In genomic region chr7:66655471-66655870, GRCm38 (mm10) we compare ENCODE assay signal across 23 mouse cellular contexts. TPM values are rescaled to one million over a fixed set of nuclear protein-coding genes. Genes with fewer than 3 reads are reported as not detected.
DNase-seq lines count a peak whose midpoint lies in the region; ATAC-seq and TF ChIP-seq lines count a peak whose summit lies in the region.
"Had no signal": no experiment of that assay in that cellular context is flagged by ENCODE, and none has a peak within 500 bp of the region (broad histone marks: within the 10 kb centered on the region; RNA-seq: fewer than 3 reads in every experiment).

No protein-coding gene starts in this region.

- H3K4me3 ChIP-seq in kidney, adult 2 months (ENCODE audit: insufficient read depth, low read depth, low read length), result no peak overlapping the region
- H3K4me3 ChIP-seq in kidney, embryonic 16.5 days (ENCODE audit: low read length), result no peak overlapping the region
- H3K4me3 ChIP-seq in liver, adult 2 months (ENCODE audit: insufficient read depth, low read depth, low read length), result no peak overlapping the region
- no peak overlapping the region for H3K4me3 ChIP-seq in liver, postnatal 0 days (ENCODE audit: low read depth, low read length)
- H3K4me3 ChIP-seq: forebrain, embryonic 10.5 days; forebrain, embryonic 13.5 days; hindbrain, embryonic 10.5 days; hindbrain, embryonic 13.5 days had no signal

- no peak for TF ChIP-seq EP300 in liver, postnatal 0 days (IDR thresholded peaks at IDR 0.05; ENCODE audit: low read depth)

- intact Hi-C loops in heart, postnatal 14 days (cut with DNase I), result no loop called here

- 58% methylated on average over 9 of the region's 9 CpGs for WGBS in kidney, adult 2 months
- WGBS in kidney, embryonic 16.5 days, result 84% methylated on average over 9 of the region's 9 CpGs
- 26% methylated on average over 9 of the region's 9 CpGs for WGBS in liver, adult 2 months
- 78% methylated on average over 9 of the region's 9 CpGs for WGBS in liver, postnatal 0 days (ENCODE audit: insufficient replicate concordance)

- no peaks in the 10 kb centered on the region for H3K9me3 ChIP-seq in kidney, embryonic 16.5 days (ENCODE audit: low read length)
- no peaks in the 10 kb centered on the region for H3K9me3 ChIP-seq in liver, postnatal 0 days (ENCODE audit: low read length)
- H3K9me3 ChIP-seq: forebrain, embryonic 10.5 days; forebrain, embryonic 13.5 days; hindbrain, embryonic 13.5 days had no signal

- TF ChIP-seq POLR2A in kidney, adult 2 months (IDR thresholded peaks at IDR 0.05; ENCODE audit: low read depth, low read length), result no peak
- TF ChIP-seq POLR2A in liver, adult 2 months (IDR thresholded peaks at IDR 0.05; ENCODE audit: extremely low read depth, insufficient read depth, low read length), result no peak

- H3K36me3 ChIP-seq in kidney, adult 2 months (ENCODE audit: control insufficient read depth, insufficient read depth, low read length), result no peaks in the 10 kb centered on the region
- H3K36me3 ChIP-seq in kidney, embryonic 16.5 days (ENCODE audit: insufficient read depth, low read length), result peaks cover 22% of the 10 kb centered on the region
- peaks cover 5% of the 10 kb centered on the region; the same call in 1 of the 2 replicates for H3K36me3 ChIP-seq in liver, adult 2 months (ENCODE audit: control insufficient read depth, insufficient read depth, low read length)
- peaks cover 27% of the 10 kb centered on the region for H3K36me3 ChIP-seq in liver, postnatal 0 days (replicated peaks; ENCODE audit: insufficient read depth, low read length)

- peak; percentile 64 for DNase-seq in heart, adult 11 months
- DNase-seq in heart, postnatal 14 days, result no peak
- peak; percentile 53 for DNase-seq in kidney, adult 2 months
- peak; percentile 74 for DNase-seq in liver, adult 2 months (ENCODE audit: extremely low read depth, low read depth, low spot score)
- DNase-seq in liver, postnatal 0 days, result no peak
- DNase-seq in kidney, postnatal 25 days, result peak; percentile 17 to 52
- DNase-seq in testis, postnatal 14 days (ENCODE audit: low spot score), result no peak
- DNase-seq: adrenal gland, adult 8-10 months; adrenal gland, postnatal 25 days; cerebellum, adult 18-20 months; cerebellum, adult 9-10 months; cerebellum, postnatal 14 days; gastrocnemius, postnatal 10 days; gastrocnemius, postnatal 36 days; heart, postnatal 36 days had no signal

- H3K27me3 ChIP-seq in kidney, adult 2 months (replicated peaks; ENCODE audit: control insufficient read depth, insufficient read depth, low read length), result no peaks in the 10 kb centered on the region
- no peaks in the 10 kb centered on the region for H3K27me3 ChIP-seq in kidney, embryonic 16.5 days (ENCODE audit: insufficient read depth, low read length)
- H3K27me3 ChIP-seq in liver, adult 2 months (ENCODE audit: control insufficient read depth, insufficient read depth, low read length), result no peaks in the 10 kb centered on the region
- H3K27me3 ChIP-seq in liver, postnatal 0 days (ENCODE audit: insufficient read depth, low read length), result no peaks in the 10 kb centered on the region
- H3K27me3 ChIP-seq: forebrain, embryonic 13.5 days; hindbrain, embryonic 13.5 days had no signal

- ATAC-seq in kidney, embryonic 16.5 days (ENCODE audit: low FRiP score, low TSS enrichment), result no peak
- no peak for ATAC-seq in liver, postnatal 0 days
- ATAC-seq: activated CD4-positive, CD25-positive, alpha-beta regulatory T cell, adult 4 months; forebrain, embryonic 13.5 days; forebrain, embryonic 16.5 days had no signal

- peaks cover 4% of the 10 kb centered on the region; the same call in 1 of the 2 replicates for H3K79me2 ChIP-seq in liver, adult 2 months (ENCODE audit: control insufficient read depth, insufficient read depth, low read length)

- no peak overlapping the region for H3K9ac ChIP-seq in kidney, embryonic 16.5 days (replicated peaks; ENCODE audit: low read length)
- no peak overlapping the region for H3K9ac ChIP-seq in liver, adult 2 months (ENCODE audit: low read depth, low read length)
- no peak overlapping the region for H3K9ac ChIP-seq in liver, postnatal 0 days (replicated peaks)
- H3K9ac ChIP-seq: forebrain, embryonic 13.5 days; hindbrain, embryonic 13.5 days had no signal

- peaks cover 5% of the 10 kb centered on the region; the same call in 1 of the 2 replicates for H3K4me1 ChIP-seq in kidney, adult 2 months (ENCODE audit: control insufficient read depth, insufficient read depth, low read length)
- H3K4me1 ChIP-seq in kidney, embryonic 16.5 days (ENCODE audit: insufficient read depth, low read length), result peaks cover 8% of the 10 kb centered on the region
- peaks cover 9% of the 10 kb centered on the region; the same call in 1 of the 2 replicates for H3K4me1 ChIP-seq in liver, adult 2 months (ENCODE audit: control insufficient read depth, insufficient read depth, low read length)
- no peaks in the 10 kb centered on the region for H3K4me1 ChIP-seq in liver, postnatal 0 days (ENCODE audit: insufficient read depth)
- H3K4me1 ChIP-seq: forebrain, embryonic 10.5 days; forebrain, embryonic 13.5 days; hindbrain, embryonic 10.5 days had no signal

- no peak for TF ChIP-seq CTCF in kidney, adult 2 months (conservative IDR thresholded peaks at IDR 0.05; ENCODE audit: insufficient read depth, insufficient read length, low read depth, low read length)
- no peak for TF ChIP-seq CTCF in liver, adult 2 months (IDR thresholded peaks at IDR 0.05; ENCODE audit: low read depth, low read length)
- TF ChIP-seq CTCF in liver, postnatal 0 days (IDR thresholded peaks at IDR 0.05; ENCODE audit: low read depth), result no peak

- H3K27ac ChIP-seq in kidney, adult 2 months (ENCODE audit: insufficient read depth, low read depth, low read length), result no peak overlapping the region
- H3K27ac ChIP-seq in kidney, embryonic 16.5 days (ENCODE audit: low read length), result no peak overlapping the region
- H3K27ac ChIP-seq in liver, adult 2 months (replicated peaks; ENCODE audit: insufficient read depth, low read depth, low read length), result peak overlapping the region; percentile 41
- H3K27ac ChIP-seq in liver, postnatal 0 days (ENCODE audit: low read depth), result no peak overlapping the region
- H3K27ac ChIP-seq: forebrain, embryonic 10.5 days; forebrain, embryonic 13.5 days; hindbrain, embryonic 10.5 days; hindbrain, embryonic 13.5 days had no signal

- no peak overlapping the region for H3K4me2 ChIP-seq in kidney, embryonic 16.5 days (replicated peaks; ENCODE audit: low read depth, low read length)
- no peak overlapping the region for H3K4me2 ChIP-seq in liver, postnatal 0 days (ENCODE audit: low read depth, low read length)
- H3K4me2 ChIP-seq: forebrain, embryonic 13.5 days; heart, embryonic 11.5 days; hindbrain, embryonic 13.5 days had no signal

RNA-seq across cellular contexts. Expression of gene Asb7, which starts 33.9 kb away (rescaled TPM):
- total RNA-seq in heart, postnatal 14 days (2021), result 10 to 100 TPM in 1 of 2 experiments, 1 to 10 TPM in 1; 9.7 to 11.0 TPM
- 4.2 and 4.9 TPM in 2 replicates for polyA plus RNA-seq in kidney, adult 2 months (2012; rRNA removed)
- polyA plus RNA-seq in kidney, embryonic 16.5 days (2015; fragmentation: Nextera tagmentation; extraction: Ambion mirVana), result 16.4 and 16.9 TPM in 2 replicates
- total RNA-seq in liver, adult 2 months (2014; rRNA removed), result 6.3 and 7.1 TPM in 2 replicates
- 2.1 and 2.5 TPM in 2 replicates for polyA plus RNA-seq in liver, adult 2 months (2012; rRNA removed)
- 3.5 and 3.8 TPM in 2 replicates for polyA plus RNA-seq in liver, postnatal 0 days (2015; fragmentation: Nextera tagmentation; extraction: Ambion mirVana)

RNA-seq across cellular contexts. Expression of gene Lins1, which starts 34.2 kb away (rescaled TPM):
- 1 to 10 TPM; 2.8 to 3.4 TPM for total RNA-seq in heart, postnatal 14 days (2021)
- polyA plus RNA-seq in kidney, adult 2 months (2012; rRNA removed), result 4.8 and 6.2 TPM in 2 replicates
- polyA plus RNA-seq in kidney, embryonic 16.5 days (2015; fragmentation: Nextera tagmentation; extraction: Ambion mirVana), result 20.4 and 20.6 TPM in 2 replicates
- 1.9 and 2.2 TPM in 2 replicates for total RNA-seq in liver, adult 2 months (2014; rRNA removed)
- polyA plus RNA-seq in liver, adult 2 months (2012; rRNA removed), result 1.8 and 2.3 TPM in 2 replicates
- 2.5 and 2.6 TPM in 2 replicates for polyA plus RNA-seq in liver, postnatal 0 days (2015; fragmentation: Nextera tagmentation; extraction: Ambion mirVana)

Comparison
In these comparisons a context has a peak if more than half of its experiments do, and no peak if none do; other contexts are left out.
1. DNase-seq: peak in heart, adult 11 months (single experiment), kidney, adult 2 months (single experiment), liver, adult 2 months (single experiment) and kidney, postnatal 25 days (2 of 2); none in heart, postnatal 14 days (0 of 2), liver, postnatal 0 days (single experiment) and testis, postnatal 14 days (single experiment).